In the genomic region with DNA sequence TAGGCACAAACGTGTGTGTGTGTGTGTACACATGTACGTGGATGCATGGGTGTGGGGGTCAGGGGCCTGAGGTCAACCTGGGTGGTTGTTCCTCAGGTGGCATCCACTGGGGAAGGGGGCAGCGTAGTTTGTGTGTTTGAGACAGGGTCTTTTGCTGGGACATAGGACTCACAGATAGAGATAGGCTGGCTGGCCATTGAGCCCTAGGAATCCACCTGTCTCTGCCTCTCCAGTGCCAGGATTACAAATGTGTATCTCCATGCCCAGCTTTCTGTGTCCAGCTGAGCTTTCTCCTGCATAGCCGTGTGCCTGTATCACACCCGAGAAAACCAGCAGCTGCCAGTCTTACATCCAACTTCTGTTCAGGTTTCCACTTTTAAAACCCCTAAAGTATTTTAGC, we compare ENCODE assay signal across 26 mouse cellular contexts. TPM values are rescaled to one million over a fixed set of nuclear protein-coding genes. Genes with fewer than 3 reads are reported as not detected.
A peak's percentile ranks its signal among the peaks of the same experiment; 100 is the strongest.
DNase-seq lines count a peak whose midpoint lies in the region; ATAC-seq lines count a peak whose summit lies in the region.
"Had no signal": no experiment of that assay in that cellular context is flagged by ENCODE, and none has a peak within 500 bp of the region (broad histone marks: within the 10 kb centered on the region; RNA-seq: fewer than 3 reads in every experiment).

No protein-coding gene starts in this region.

- 0 out of 2 replicates have a peak, but pooled peaks cover 4% of the 10 kb centered on the region for H3K36me3 ChIP-seq in forebrain, embryonic 16.5 days (ENCODE audit: control insufficient read depth, insufficient read depth)
- peaks cover 42% of the 10 kb centered on the region for H3K36me3 ChIP-seq in forebrain, embryonic 13.5 days (ENCODE audit: poor library complexity, severe bottlenecking)
- H3K36me3 ChIP-seq in midbrain, embryonic 13.5 days, result peaks cover 38% of the 10 kb centered on the region
- peaks cover 40% of the 10 kb centered on the region for H3K36me3 ChIP-seq in midbrain, embryonic 10.5 days
- H3K36me3 ChIP-seq in intestine, embryonic 16.5 days (ENCODE audit: control insufficient read depth, insufficient read depth, low read length), result no peaks in the 10 kb centered on the region; the same call in 1 of the 2 replicates
- H3K36me3 ChIP-seq in liver, embryonic 11.5 days (ENCODE audit: control insufficient read depth, insufficient read depth, low read length), result peaks cover 14% of the 10 kb centered on the region

- H3K9ac ChIP-seq in forebrain, embryonic 16.5 days (replicated peaks; ENCODE audit: low read depth, low read length), result no peak overlapping the region
- no peak overlapping the region for H3K9ac ChIP-seq in forebrain, embryonic 13.5 days
- H3K9ac ChIP-seq in midbrain, embryonic 13.5 days (replicated peaks), result no peak overlapping the region
- H3K9ac ChIP-seq in intestine, embryonic 16.5 days (ENCODE audit: low read depth, low read length), result no peak overlapping the region
- H3K9ac ChIP-seq in liver, embryonic 11.5 days (ENCODE audit: low read depth, low read length), result no peak overlapping the region
- H3K9ac ChIP-seq: heart, embryonic 13.5 days; kidney, embryonic 15.5 days; liver, embryonic 15.5 days; lung, embryonic 14.5 days; stomach, embryonic 15.5 days had no signal

- no peak overlapping the region for H3K4me2 ChIP-seq in forebrain, embryonic 16.5 days (ENCODE audit: low read length)
- no peak overlapping the region for H3K4me2 ChIP-seq in forebrain, embryonic 13.5 days
- H3K4me2 ChIP-seq in midbrain, embryonic 13.5 days (replicated peaks), result no peak overlapping the region
- no peak overlapping the region for H3K4me2 ChIP-seq in intestine, embryonic 16.5 days (ENCODE audit: low read depth, low read length)
- H3K4me2 ChIP-seq in liver, embryonic 11.5 days, result no peak overlapping the region
- H3K4me2 ChIP-seq: heart, embryonic 13.5 days; kidney, embryonic 15.5 days; liver, embryonic 15.5 days; lung, embryonic 14.5 days; stomach, embryonic 15.5 days had no signal

- WGBS in forebrain, embryonic 16.5 days, result 81% methylated on average over 5 of the region's 5 CpGs
- WGBS in forebrain, embryonic 13.5 days, result 92% methylated on average over 5 of the region's 5 CpGs
- WGBS in midbrain, embryonic 13.5 days, result 86% methylated on average over 5 of the region's 5 CpGs
- WGBS in midbrain, embryonic 10.5 days, result 91% methylated on average over 5 of the region's 5 CpGs
- WGBS in intestine, embryonic 16.5 days, result 83% methylated on average over 5 of the region's 5 CpGs
- WGBS in liver, embryonic 11.5 days, result 84% methylated on average over 5 of the region's 5 CpGs

- H3K4me3 ChIP-seq in forebrain, embryonic 16.5 days (replicated peaks; ENCODE audit: low read length), result no peak overlapping the region
- H3K4me3 ChIP-seq in forebrain, embryonic 13.5 days, result no peak overlapping the region
- no peak overlapping the region for H3K4me3 ChIP-seq in midbrain, embryonic 13.5 days (replicated peaks)
- no peak overlapping the region for H3K4me3 ChIP-seq in midbrain, embryonic 10.5 days
- H3K4me3 ChIP-seq in intestine, embryonic 16.5 days (ENCODE audit: low read length), result no peak overlapping the region
- no peak overlapping the region for H3K4me3 ChIP-seq in liver, embryonic 11.5 days (ENCODE audit: low read depth, low read length)
- H3K4me3 ChIP-seq: gastrocnemius, adult 2 months; heart, adult 2 months; heart, embryonic 13.5 days; kidney, embryonic 15.5 days; liver, embryonic 15.5 days; stomach, embryonic 15.5 days had no signal

- peak overlapping the region; percentile 27; the same call in 1 of the 2 replicates for H3K27ac ChIP-seq in forebrain, embryonic 16.5 days (ENCODE audit: low read length)
- no peak overlapping the region for H3K27ac ChIP-seq in forebrain, embryonic 13.5 days
- peak overlapping the region; percentile 32; the same call in 1 of the 2 replicates for H3K27ac ChIP-seq in midbrain, embryonic 13.5 days
- no peak overlapping the region for H3K27ac ChIP-seq in midbrain, embryonic 10.5 days (replicated peaks)
- no peak overlapping the region for H3K27ac ChIP-seq in intestine, embryonic 16.5 days (ENCODE audit: low read length)
- no peak overlapping the region for H3K27ac ChIP-seq in liver, embryonic 11.5 days (ENCODE audit: low read depth, low read length)
- H3K27ac ChIP-seq: gastrocnemius, adult 2 months; heart, adult 2 months; heart, embryonic 13.5 days; kidney, embryonic 15.5 days; liver, embryonic 15.5 days; stomach, embryonic 15.5 days had no signal

- H3K9me3 ChIP-seq in forebrain, embryonic 16.5 days (ENCODE audit: control insufficient read depth, low read length), result no peaks in the 10 kb centered on the region
- no peaks in the 10 kb centered on the region for H3K9me3 ChIP-seq in forebrain, embryonic 13.5 days (replicated peaks)
- H3K9me3 ChIP-seq in midbrain, embryonic 13.5 days, result no peaks in the 10 kb centered on the region
- H3K9me3 ChIP-seq in midbrain, embryonic 10.5 days (replicated peaks), result no peaks in the 10 kb centered on the region
- H3K9me3 ChIP-seq in intestine, embryonic 16.5 days (ENCODE audit: control insufficient read depth, low read length), result no peaks in the 10 kb centered on the region
- no peaks in the 10 kb centered on the region for H3K9me3 ChIP-seq in liver, embryonic 11.5 days (ENCODE audit: control insufficient read depth, low read length)
- H3K9me3 ChIP-seq: heart, embryonic 13.5 days; kidney, embryonic 15.5 days; liver, embryonic 15.5 days; stomach, embryonic 15.5 days had no signal

- H3K27me3 ChIP-seq in forebrain, embryonic 16.5 days (replicated peaks; ENCODE audit: control insufficient read depth, insufficient read depth, low read length), result no peaks in the 10 kb centered on the region
- no peaks in the 10 kb centered on the region for H3K27me3 ChIP-seq in forebrain, embryonic 13.5 days
- no peaks in the 10 kb centered on the region for H3K27me3 ChIP-seq in midbrain, embryonic 13.5 days
- H3K27me3 ChIP-seq in midbrain, embryonic 10.5 days (ENCODE audit: low read depth, poor library complexity, severe bottlenecking), result no peaks in the 10 kb centered on the region
- no peaks in the 10 kb centered on the region for H3K27me3 ChIP-seq in intestine, embryonic 16.5 days (replicated peaks; ENCODE audit: control insufficient read depth, insufficient read depth, low read length)
- H3K27me3 ChIP-seq in liver, embryonic 11.5 days (replicated peaks; ENCODE audit: control insufficient read depth, insufficient read depth, low read length), result no peaks in the 10 kb centered on the region
- H3K27me3 ChIP-seq: kidney, embryonic 15.5 days; liver, embryonic 15.5 days; stomach, embryonic 15.5 days had no signal

- DNase-seq in midbrain, embryonic 10.5 days (ENCODE audit: low spot score), result no peak
- peak; percentile 38 for DNase-seq in cerebellum, adult 9-10 months
- peak; percentile 53 for DNase-seq in cerebellum, postnatal 25 days
- no peak for DNase-seq in liver, embryonic 11.5 days (ENCODE audit: low spot score)
- DNase-seq: adrenal gland, postnatal 25 days; B cell, adult 2 months; gastrocnemius, adult 2 months; gastrocnemius, postnatal 36 days; heart, adult 2 months; heart, postnatal 10 days; kidney, adult 11 months; kidney, postnatal 25 days; liver; lung, embryonic 14.5 days; lung, postnatal 14 days; retina, postnatal 1 day; right cerebral cortex, postnatal 14 days; thymus, postnatal 14 days had no signal

- ATAC-seq in forebrain, embryonic 16.5 days, result no peak
- ATAC-seq in forebrain, embryonic 13.5 days, result no peak
- ATAC-seq in midbrain, embryonic 13.5 days, result no peak
- ATAC-seq in intestine, embryonic 16.5 days, result no peak
- no peak for ATAC-seq in liver, embryonic 11.5 days (replicated peaks; ENCODE audit: low FRiP score)

- H3K4me1 ChIP-seq in forebrain, embryonic 16.5 days (replicated peaks; ENCODE audit: control insufficient read depth, insufficient read depth, low read length), result peaks cover 7% of the 10 kb centered on the region; the same call in 1 of the 2 replicates
- no peaks in the 10 kb centered on the region for H3K4me1 ChIP-seq in forebrain, embryonic 13.5 days
- H3K4me1 ChIP-seq in midbrain, embryonic 13.5 days (replicated peaks), result peaks cover 23% of the 10 kb centered on the region
- H3K4me1 ChIP-seq in midbrain, embryonic 10.5 days, result peaks cover 5% of the 10 kb centered on the region; the same call in 1 of the 2 replicates
- no peaks in the 10 kb centered on the region for H3K4me1 ChIP-seq in intestine, embryonic 16.5 days (ENCODE audit: control insufficient read depth, insufficient read depth, low read length)
- no peaks in the 10 kb centered on the region for H3K4me1 ChIP-seq in liver, embryonic 11.5 days (replicated peaks; ENCODE audit: control insufficient read depth, insufficient read depth, low read length)
- H3K4me1 ChIP-seq: heart, embryonic 13.5 days; liver, embryonic 15.5 days; stomach, embryonic 15.5 days had no signal

RNA-seq across cellular contexts. Expression of gene Tmem81, which starts 3.7 kb away (rescaled TPM):
- 0.77 and 1.6 TPM in 2 replicates for polyA plus RNA-seq in forebrain, embryonic 16.5 days (2015; fragmentation: Nextera tagmentation; extraction: Ambion mirVana)
- polyA plus RNA-seq in forebrain, embryonic 13.5 days (2015; fragmentation: Nextera tagmentation; extraction: Ambion mirVana), result 0.92 and 1.4 TPM in 2 replicates
- 1.3 TPM in 2 replicates for polyA plus RNA-seq in midbrain, embryonic 13.5 days (2015; fragmentation: Nextera tagmentation; extraction: Ambion mirVana)
- 1.2 and 1.6 TPM in 2 replicates for polyA plus RNA-seq in midbrain, embryonic 10.5 days (2016; fragmentation: Nextera tagmentation; extraction: Ambion mirVana)
- 1.4 and 1.7 TPM in 2 replicates for polyA plus RNA-seq in intestine, embryonic 16.5 days (2015; fragmentation: Nextera tagmentation; extraction: Ambion mirVana)
- polyA plus RNA-seq in liver, embryonic 11.5 days (2014; fragmentation: Nextera tagmentation; extraction: Ambion mirVana), result 2.5 and 3.1 TPM in 2 replicates

RNA-seq across cellular contexts. Expression of gene Rbbp5, which starts 32.6 kb away (rescaled TPM):
- polyA plus RNA-seq in forebrain, embryonic 16.5 days (2015; fragmentation: Nextera tagmentation; extraction: Ambion mirVana), result 55.4 and 59.0 TPM in 2 replicates
- 53.8 and 55.6 TPM in 2 replicates for polyA plus RNA-seq in forebrain, embryonic 13.5 days (2015; fragmentation: Nextera tagmentation; extraction: Ambion mirVana)
- polyA plus RNA-seq in midbrain, embryonic 13.5 days (2015; fragmentation: Nextera tagmentation; extraction: Ambion mirVana), result 52.9 and 55.1 TPM in 2 replicates
- 57.3 and 59.6 TPM in 2 replicates for polyA plus RNA-seq in midbrain, embryonic 10.5 days (2016; fragmentation: Nextera tagmentation; extraction: Ambion mirVana)
- 36.5 and 36.9 TPM in 2 replicates for polyA plus RNA-seq in intestine, embryonic 16.5 days (2015; fragmentation: Nextera tagmentation; extraction: Ambion mirVana)
- polyA plus RNA-seq in liver, embryonic 11.5 days (2014; fragmentation: Nextera tagmentation; extraction: Ambion mirVana), result 46.6 and 53.8 TPM in 2 replicates

RNA-seq across cellular contexts. Expression of gene Cntn2, which starts 33.3 kb away (rescaled TPM):
- 134 and 147 TPM in 2 replicates for polyA plus RNA-seq in forebrain, embryonic 16.5 days (2015; fragmentation: Nextera tagmentation; extraction: Ambion mirVana)
- polyA plus RNA-seq in forebrain, embryonic 13.5 days (2015; fragmentation: Nextera tagmentation; extraction: Ambion mirVana), result 53.6 and 68.9 TPM in 2 replicates
- polyA plus RNA-seq in midbrain, embryonic 13.5 days (2015; fragmentation: Nextera tagmentation; extraction: Ambion mirVana), result 63.2 and 90.2 TPM in 2 replicates
- 14.2 and 34.9 TPM in 2 replicates for polyA plus RNA-seq in midbrain, embryonic 10.5 days (2016; fragmentation: Nextera tagmentation; extraction: Ambion mirVana)
- polyA plus RNA-seq in intestine, embryonic 16.5 days (2015; fragmentation: Nextera tagmentation; extraction: Ambion mirVana), result 0.27 and 0.31 TPM in 2 replicates
- polyA plus RNA-seq in liver, embryonic 11.5 days (2014; fragmentation: Nextera tagmentation; extraction: Ambion mirVana), result 0.35 and 0.60 TPM in 2 replicates

Comparison
In these comparisons a context has a peak if more than half of its experiments do, and no peak if none do; other contexts are left out.
1. H3K27ac ChIP-seq: peak in forebrain, embryonic 16.5 days (single experiment) and midbrain, embryonic 13.5 days (single experiment); none in forebrain, embryonic 13.5 days (single experiment), midbrain, embryonic 10.5 days (single experiment), intestine, embryonic 16.5 days (single experiment) and liver, embryonic 11.5 days (single experiment).
2. DNase-seq: peak in cerebellum, adult 9-10 months (single experiment) and cerebellum, postnatal 25 days (2 of 2); none in midbrain, embryonic 10.5 days (single experiment) and liver, embryonic 11.5 days (single experiment).